Mouse (Mus musculus) heart, embryonic 13.5 days (tissue): ENCODE measurements around the gene Atp6ap2. TPM values are rescaled to one million over a fixed set of nuclear protein-coding genes. Genes with fewer than 3 reads are reported as not detected.

Experiments
- ATAC-seq: fragments of 200-750 bp; cut with Nextera tagmentation; 2 replicates; pipeline ENCODE4 v1.8.0; 2017; ENCODE audit warnings: moderate TSS enrichment; ENCODE audit not compliant: insufficient number of reproducible peaks, low FRiP score, low TSS enrichment; ENCODE audit errors: extremely low read depth
- H3K27ac ChIP-seq: fragments of 300-500 bp; sonication (generic); replicated peaks from 2 replicates; pipeline ENCODE4 v1.5.1; 2015; ENCODE audit warnings: moderate library complexity, mild to moderate bottlenecking, inconsistent platforms
- H3K27me3 ChIP-seq: fragments of 300-500 bp; sonication (generic); replicated peaks from 2 replicates; pipeline ENCODE4 v1.6.1; 2015; ENCODE audit warnings: mild to moderate bottlenecking, inconsistent platforms
- H3K36me3 ChIP-seq: fragments of 300-500 bp; sonication (generic); 2 replicates; pipeline ENCODE4 v1.6.1; 2015; ENCODE audit warnings: mild to moderate bottlenecking, inconsistent platforms
- H3K4me1 ChIP-seq: fragments of 300-500 bp; sonication (generic); 2 replicates; pipeline ENCODE4 v1.6.1; 2015; ENCODE audit warnings: inconsistent platforms
- H3K4me2 ChIP-seq: fragments of 300-500 bp; sonication (generic); 2 replicates; pipeline ENCODE4 v1.6.1; 2015; ENCODE audit warnings: inconsistent platforms, mild to moderate bottlenecking, moderate library complexity
- H3K4me3 ChIP-seq: fragments of 300-500 bp; sonication (generic); 2 replicates; pipeline ENCODE4 v1.5.1; 2015; ENCODE audit warnings: moderate library complexity, mild to moderate bottlenecking, inconsistent platforms
- H3K9ac ChIP-seq: fragments of 300-500 bp; sonication (generic); 2 replicates; pipeline ENCODE4 v1.6.1; 2015; ENCODE audit warnings: inconsistent platforms, mild to moderate bottlenecking, moderate library complexity
- H3K9me3 ChIP-seq: fragments of 300-500 bp; sonication (generic); 2 replicates; pipeline ENCODE4 v1.6.1; 2016; ENCODE audit warnings: inconsistent platforms
- WGBS: fragments of 180-500 bp; shearing (Covaris S2); methylation state at CpG from one replicate; pipeline ENCODE4 v1.1.7; 2015; ENCODE audit warnings: mixed read lengths; 5-methylcytosine and 5-hydroxymethylcytosine counted together
- polyA plus RNA-seq: library from polyadenylated mRNA; unstranded; fragments of >200 nt; fragmentation: Nextera tagmentation; extraction: Ambion mirVana; gene quantifications from 2 replicates; pipeline ENCODE4 v1.2.1, GENCODE M21; 2015

Gene Atp6ap2
- polyA plus RNA-seq: 53.6 and 64.5 TPM in 2 replicates

GRCm38 (mm10) chrX:12587192-12587957 is at the start of gene Atp6ap2:
Gene Atp6ap2, plus strand, starts transcription at chrX:12587801.
- 9% methylated on average over 49 of the region's 49 CpGs for WGBS
- no peaks in the 10 kb centered on the region for H3K36me3 ChIP-seq
- H3K27ac ChIP-seq: peak within 1 kb of the TSS; percentile 78
- H3K4me2 ChIP-seq: peak within 1 kb of the TSS; percentile 70
- peak within 1 kb of the TSS; percentile 90 for H3K9ac ChIP-seq
- peak; percentile 98 for ATAC-seq
- no peaks in the 10 kb centered on the region for H3K9me3 ChIP-seq
- H3K4me3 ChIP-seq: peak within 1 kb of the TSS; percentile 75
- H3K27me3 ChIP-seq: peaks cover 25% of the 10 kb centered on the region
- no peaks in the 10 kb centered on the region; the same call in 1 of the 2 replicates for H3K4me1 ChIP-seq

GRCm38 (mm10) chrX:12544417-12544816 is 43.2 kb upstream of the Atp6ap2 start:
- no peak overlapping the region for H3K4me2 ChIP-seq
- no peaks in the 10 kb centered on the region for H3K9me3 ChIP-seq
- no peak overlapping the region for H3K27ac ChIP-seq
- H3K9ac ChIP-seq: no peak overlapping the region
- H3K36me3 ChIP-seq: no peaks in the 10 kb centered on the region
- ATAC-seq: no peak
- H3K27me3 ChIP-seq: no peaks in the 10 kb centered on the region; the same call in 1 of the 2 replicates
- 73% methylated on average over 1 of the region's 1 CpGs for WGBS
- H3K4me3 ChIP-seq: no peak overlapping the region
- no peaks in the 10 kb centered on the region for H3K4me1 ChIP-seq

GRCm38 (mm10) chrX:12557086-12557485 is 30.5 kb upstream of the Atp6ap2 start:
- H3K27me3 ChIP-seq: no peaks in the 10 kb centered on the region
- no peak for ATAC-seq
- no peak overlapping the region for H3K4me2 ChIP-seq
- 77% methylated on average over 7 of the region's 7 CpGs for WGBS
- H3K27ac ChIP-seq: no peak overlapping the region
- no peaks in the 10 kb centered on the region for H3K36me3 ChIP-seq
- no peak overlapping the region for H3K9ac ChIP-seq
- H3K4me1 ChIP-seq: no peaks in the 10 kb centered on the region
- no peaks in the 10 kb centered on the region for H3K9me3 ChIP-seq
- H3K4me3 ChIP-seq: no peak overlapping the region

GRCm38 (mm10) chrX:12571407-12571806 is 16.2 kb upstream of the Atp6ap2 start:
- Histone ChIP-seq H3K9ac (no peak overlapping the region), H3K4me3 (no peak overlapping the region), H3K4me2 (no peak overlapping the region), H3K27ac (no peak overlapping the region), H3K27me3 (peaks cover 10% of the 10 kb centered on the region; the same call in 1 of the 2 replicates), H3K4me1 (no peaks in the 10 kb centered on the region), H3K9me3 (no peaks in the 10 kb centered on the region), H3K36me3 (no peaks in the 10 kb centered on the region)
- 60% methylated on average over 1 of the region's 1 CpGs for WGBS
- no peak for ATAC-seq

- Histone ChIP-seq H3K36me3 (no peaks in the 10 kb centered on the region), H3K9me3 (no peaks in the 10 kb centered on the region), H3K27ac (no peak overlapping the region), H3K27me3 (peaks cover 28% of the 10 kb centered on the region), H3K4me1 (no peaks in the 10 kb centered on the region), H3K9ac (no peak overlapping the region), H3K4me2 (no peak overlapping the region), H3K4me3 (no peak overlapping the region)
- ATAC-seq: no peak
- 60% methylated on average over 3 of the region's 3 CpGs for WGBS
Measured at GRCm38 (mm10) chrX:12577936-12578335, 9.7 kb upstream of the Atp6ap2 start.

GRCm38 (mm10) chrX:12578339-12578868 is 9.2 kb upstream of the Atp6ap2 start:
- H3K9ac ChIP-seq: no peak overlapping the region
- H3K27ac ChIP-seq: no peak overlapping the region
- WGBS: 64% methylated on average over 2 of the region's 2 CpGs
- no peaks in the 10 kb centered on the region for H3K36me3 ChIP-seq
- H3K9me3 ChIP-seq: no peaks in the 10 kb centered on the region
- no peak overlapping the region for H3K4me2 ChIP-seq
- H3K4me1 ChIP-seq: no peaks in the 10 kb centered on the region
- no peak for ATAC-seq
- no peak overlapping the region for H3K4me3 ChIP-seq
- H3K27me3 ChIP-seq: peaks cover 31% of the 10 kb centered on the region

GRCm38 (mm10) chrX:12583261-12583660 is 4.3 kb upstream of the Atp6ap2 start:
- Histone ChIP-seq H3K9me3 (no peaks in the 10 kb centered on the region), H3K36me3 (no peaks in the 10 kb centered on the region), H3K4me1 (no peaks in the 10 kb centered on the region), H3K9ac (no peak overlapping the region), H3K27ac (no peak overlapping the region), H3K27me3 (peaks cover 35% of the 10 kb centered on the region), H3K4me3 (no peak overlapping the region), H3K4me2 (no peak overlapping the region)
- 82% methylated on average over 5 of the region's 5 CpGs for WGBS
- ATAC-seq: no peak

- Histone ChIP-seq H3K4me1 (no peaks in the 10 kb centered on the region; the same call in 1 of the 2 replicates), H3K36me3 (no peaks in the 10 kb centered on the region), H3K9me3 (no peaks in the 10 kb centered on the region), H3K27ac (peak overlapping the region; percentile 78), H3K27me3 (peaks cover 19% of the 10 kb centered on the region), H3K9ac (peak overlapping the region; percentile 90), H3K4me3 (peak overlapping the region; percentile 75), H3K4me2 (peak overlapping the region; percentile 70)
- 8% methylated on average over 18 of the region's 18 CpGs for WGBS
- ATAC-seq: peak; percentile 20; the same call in 1 of the 2 replicates
Measured at GRCm38 (mm10) chrX:12587958-12588355, 356 bp downstream of the Atp6ap2 start.

GRCm38 (mm10) chrX:12591401-12591943 is 3.9 kb downstream of the Atp6ap2 start:
- Histone ChIP-seq H3K27ac (no peak overlapping the region), H3K4me3 (no peak overlapping the region)

GRCm38 (mm10) chrX:12592011-12592410 is 4.4 kb downstream of the Atp6ap2 start:
- Histone ChIP-seq H3K36me3 (peaks cover 10% of the 10 kb centered on the region), H3K9me3 (no peaks in the 10 kb centered on the region), H3K4me2 (no peak overlapping the region), H3K27me3 (0 out of 2 replicates have a peak, but pooled peaks cover 5% of the 10 kb centered on the region), H3K4me1 (no peaks in the 10 kb centered on the region; the same call in 1 of the 2 replicates), H3K27ac (no peak overlapping the region), H3K4me3 (no peak overlapping the region), H3K9ac (no peak overlapping the region)
- WGBS: 76% methylated on average over 5 of the region's 5 CpGs
- no peak for ATAC-seq

More at GRCm38 (mm10) chrX:12591401-12591943, 3.9 kb downstream of the Atp6ap2 start:
- Histone ChIP-seq H3K9me3 (no peaks in the 10 kb centered on the region), H3K4me2 (no peak overlapping the region), H3K36me3 (peaks cover 5% of the 10 kb centered on the region), H3K4me1 (no peaks in the 10 kb centered on the region; the same call in 1 of the 2 replicates), H3K27me3 (0 out of 2 replicates have a peak, but pooled peaks cover 5% of the 10 kb centered on the region), H3K9ac (no peak overlapping the region)
- 73% methylated on average over 8 of the region's 8 CpGs for WGBS
- no peak for ATAC-seq

GRCm38 (mm10) chrX:12593824-12594223 is 6.2 kb downstream of the Atp6ap2 start:
- Histone ChIP-seq H3K4me2 (no peak overlapping the region), H3K9ac (no peak overlapping the region), H3K4me1 (no peaks in the 10 kb centered on the region; the same call in 1 of the 2 replicates), H3K27me3 (no peaks in the 10 kb centered on the region), H3K27ac (no peak overlapping the region), H3K36me3 (peaks cover 17% of the 10 kb centered on the region), H3K4me3 (no peak overlapping the region), H3K9me3 (no peaks in the 10 kb centered on the region)
- no peak for ATAC-seq
- 69% methylated on average over 5 of the region's 5 CpGs for WGBS
